In genomic region chr6:88123858-88124261, GRCm38 (mm10) we compare ENCODE assay signal across 8 mouse cellular contexts. TPM values are rescaled to one million over a fixed set of nuclear protein-coding genes. Genes with fewer than 3 reads are reported as not detected.
DNase-seq lines count a peak whose midpoint lies in the region; ATAC-seq lines count a peak whose summit lies in the region.

No protein-coding gene starts in this region.

- 0 out of 2 replicates have a peak overlapping the region, but pooled peaks have one; percentile 15 for H3K4me3 ChIP-seq in embryonic facial prominence, embryonic 15.5 days (replicated peaks)

- H3K9ac ChIP-seq in embryonic facial prominence, embryonic 15.5 days, result no peak overlapping the region

- H3K4me2 ChIP-seq in embryonic facial prominence, embryonic 15.5 days (replicated peaks), result peak overlapping the region; percentile 44

- no peaks in the 10 kb centered on the region for H3K27me3 ChIP-seq in embryonic facial prominence, embryonic 15.5 days

- H3K9me3 ChIP-seq in embryonic facial prominence, embryonic 15.5 days (replicated peaks), result no peaks in the 10 kb centered on the region

- DNase-seq in urinary bladder, adult 18-20 months (ENCODE audit: low spot score in 2 of 2), result peak; percentile 45 to 61
- no peak for DNase-seq in urinary bladder, postnatal 10 days (ENCODE audit: low spot score)
- DNase-seq in heart, postnatal 14 days, result peak; percentile 70 to 74
- DNase-seq in kidney, postnatal 4 days, result peak; percentile 78 to 87
- peak; percentile 88 for DNase-seq in lung, postnatal 10 days
- DNase-seq in right cerebral cortex, postnatal 14 days, result peak; percentile 57
- no peak for DNase-seq in natural killer cell, adult 2 months (ENCODE audit: low spot score in 2 of 2)

- intact Hi-C loops in heart, postnatal 14 days (cut with DNase I), result loop anchor here (2.0 to 10.0 kb wide), 4 partner anchors 65 to 361 kb away; no protein-coding TSS in a partner anchor

- WGBS in embryonic facial prominence, embryonic 15.5 days, result under 1% methylated on average over 9 of the region's 9 CpGs

- no peaks in the 10 kb centered on the region for H3K36me3 ChIP-seq in embryonic facial prominence, embryonic 15.5 days

- peaks cover 13% of the 10 kb centered on the region for H3K4me1 ChIP-seq in embryonic facial prominence, embryonic 15.5 days

- no peak overlapping the region for H3K27ac ChIP-seq in embryonic facial prominence, embryonic 15.5 days (replicated peaks)

- ATAC-seq in embryonic facial prominence, embryonic 15.5 days (ENCODE audit: insufficient number of reproducible peaks, low FRiP score, low TSS enrichment, low read depth), result peak; percentile 80

RNA-seq across cellular contexts. Expression of gene Rpn1, which starts 39.6 kb away (rescaled TPM):
- polyA plus RNA-seq in embryonic facial prominence, embryonic 15.5 days (2015; fragmentation: Nextera tagmentation; extraction: Ambion mirVana), result 376 and 384 TPM in 2 replicates
- total RNA-seq in heart, postnatal 14 days (2021), result 100 to 1,000 TPM in 1 of 2 experiments, 10 to 100 TPM in 1; 99.5 to 107 TPM

Comparison
In these comparisons a context has a peak if more than half of its experiments do, and no peak if none do; other contexts are left out.
1. DNase-seq: peak in urinary bladder, adult 18-20 months (2 of 2), heart, postnatal 14 days (2 of 2), kidney, postnatal 4 days (2 of 2), lung, postnatal 10 days (single experiment) and right cerebral cortex, postnatal 14 days (single experiment); none in urinary bladder, postnatal 10 days (single experiment) and natural killer cell, adult 2 months (0 of 2).